10 mouse cellular contexts compared by ENCODE assay signal in genomic region chr19:23862736-23863135, GRCm38 (mm10).
DNase-seq lines count a peak whose midpoint lies in the region; ATAC-seq lines count a peak whose summit lies in the region.
"Had no signal": no experiment of that assay in that cellular context is flagged by ENCODE, and none has a peak within 500 bp of the region (broad histone marks: within the 10 kb centered on the region; RNA-seq: fewer than 3 reads in every experiment).

No protein-coding gene starts in this region.

- no peak overlapping the region for H3K4me3 ChIP-seq in embryonic facial prominence, embryonic 11.5 days (ENCODE audit: low read depth, low read length)
- no peak overlapping the region for H3K4me3 ChIP-seq in embryonic facial prominence, embryonic 10.5 days
- H3K4me3 ChIP-seq in kidney, embryonic 14.5 days (ENCODE audit: low read length): no peak overlapping the region
- H3K4me3 ChIP-seq: forebrain, embryonic 10.5 days had no signal

- no peak overlapping the region for H3K4me2 ChIP-seq in embryonic facial prominence, embryonic 11.5 days (ENCODE audit: low read depth, low read length)
- H3K4me2 ChIP-seq in kidney, embryonic 14.5 days (replicated peaks; ENCODE audit: low read depth, low read length): no peak overlapping the region

- no peaks in the 10 kb centered on the region for H3K9me3 ChIP-seq in embryonic facial prominence, embryonic 11.5 days (replicated peaks; ENCODE audit: control insufficient read depth, low read length)
- peaks cover 3% of the 10 kb centered on the region; the same call in 1 of the 2 replicates for H3K9me3 ChIP-seq in embryonic facial prominence, embryonic 10.5 days
- H3K9me3 ChIP-seq in kidney, embryonic 14.5 days (ENCODE audit: control insufficient read depth, low read length): peaks cover under 1% of the 10 kb centered on the region

- H3K4me1 ChIP-seq in embryonic facial prominence, embryonic 11.5 days (ENCODE audit: control insufficient read depth, insufficient read depth, low read length): no peaks in the 10 kb centered on the region
- H3K4me1 ChIP-seq in embryonic facial prominence, embryonic 10.5 days: peaks cover 17% of the 10 kb centered on the region
- H3K4me1 ChIP-seq in kidney, embryonic 14.5 days (ENCODE audit: control insufficient read depth, insufficient read depth, low read length): peaks cover 8% of the 10 kb centered on the region; the same call in 1 of the 2 replicates

- no peaks in the 10 kb centered on the region for H3K36me3 ChIP-seq in embryonic facial prominence, embryonic 11.5 days (replicated peaks; ENCODE audit: control insufficient read depth, insufficient read depth, low read depth, low read length)
- H3K36me3 ChIP-seq in embryonic facial prominence, embryonic 10.5 days (replicated peaks): no peaks in the 10 kb centered on the region
- no peaks in the 10 kb centered on the region for H3K36me3 ChIP-seq in kidney, embryonic 14.5 days (ENCODE audit: control insufficient read depth, insufficient read depth, low read length)
- H3K36me3 ChIP-seq: forebrain, embryonic 10.5 days had no signal

- WGBS in embryonic facial prominence, embryonic 11.5 days: 31% methylated on average over 4 of the region's 4 CpGs
- WGBS in embryonic facial prominence, embryonic 10.5 days: 48% methylated on average over 4 of the region's 4 CpGs
- WGBS in kidney, embryonic 14.5 days: 26% methylated on average over 4 of the region's 4 CpGs

- H3K27me3 ChIP-seq in embryonic facial prominence, embryonic 11.5 days (ENCODE audit: control insufficient read depth, insufficient read depth, low read length): no peaks in the 10 kb centered on the region
- no peaks in the 10 kb centered on the region for H3K27me3 ChIP-seq in embryonic facial prominence, embryonic 10.5 days (replicated peaks; ENCODE audit: low read depth, poor library complexity, severe bottlenecking)
- no peaks in the 10 kb centered on the region for H3K27me3 ChIP-seq in kidney, embryonic 14.5 days (ENCODE audit: control insufficient read depth, insufficient read depth, low read length)

- no peak overlapping the region for H3K9ac ChIP-seq in embryonic facial prominence, embryonic 11.5 days (replicated peaks; ENCODE audit: low read length)
- no peak overlapping the region for H3K9ac ChIP-seq in kidney, embryonic 14.5 days (ENCODE audit: low read depth, low read length)

- DNase-seq in embryonic facial prominence, embryonic 11.5 days (ENCODE audit: low spot score): peak; percentile 7
- DNase-seq in embryonic facial prominence, embryonic 10.5 days (ENCODE audit: low spot score): no peak
- DNase-seq in kidney, adult 9 months: peak; percentile 40
- peak; percentile 68 for DNase-seq in 3T3-L1 (ENCODE audit: low read depth, low spot score)
- DNase-seq in embryo, embryonic 10.5 days (ENCODE audit: low spot score): peak; percentile 32
- DNase-seq in frontal cortex, postnatal 10 days (ENCODE audit: low spot score in 2 of 2): no peak
- no peak for DNase-seq in thymus, postnatal 36 days
- DNase-seq: B cell, adult 2 months had no signal

- H3K27ac ChIP-seq in embryonic facial prominence, embryonic 11.5 days (replicated peaks; ENCODE audit: low read depth, low read length): no peak overlapping the region
- H3K27ac ChIP-seq in embryonic facial prominence, embryonic 10.5 days (replicated peaks): no peak overlapping the region
- no peak overlapping the region for H3K27ac ChIP-seq in kidney, embryonic 14.5 days (ENCODE audit: low read depth, low read length)
- H3K27ac ChIP-seq: forebrain, embryonic 10.5 days had no signal

- ATAC-seq in embryonic facial prominence, embryonic 11.5 days (replicated peaks; ENCODE audit: insufficient number of reproducible peaks, low FRiP score, low TSS enrichment, low read depth): no peak
- no peak for ATAC-seq in kidney, embryonic 14.5 days (ENCODE audit: low FRiP score, low TSS enrichment)

Comparison
In these comparisons a context has a peak if more than half of its experiments do, and no peak if none do; other contexts are left out.
1. DNase-seq: peak in embryonic facial prominence, embryonic 11.5 days (single experiment), kidney, adult 9 months (single experiment), 3T3-L1 (single experiment) and embryo, embryonic 10.5 days (single experiment); none in embryonic facial prominence, embryonic 10.5 days (single experiment), frontal cortex, postnatal 10 days (0 of 2) and thymus, postnatal 36 days (0 of 2).